Mouse (Mus musculus) embryonic facial prominence, embryonic 11.5 days (tissue): Measurements from ENCODE around the gene Zbtb8a. TPM values are rescaled to one million over a fixed set of nuclear protein-coding genes. Genes with fewer than 3 reads are reported as not detected.
"Not testable (repeated sequence)": the region's sequence is repeated elsewhere in the genome, so short reads cannot be mapped to it uniquely, and the experiment has no call there.

ENCODE experiments used
- ATAC-seq: fragments of 200-750 bp; cut with Nextera tagmentation; replicated peaks from 2 replicates; pipeline ENCODE4 v1.8.0; 2017; ENCODE audit warnings: low read depth; ENCODE audit not compliant: insufficient number of reproducible peaks, low FRiP score, low TSS enrichment
- DNase-seq: peaks from one replicate; pipeline ENCODE4 v3.0.0-alpha.2; 2015; ENCODE audit warnings: low spot score
- H3K27ac ChIP-seq: fragments of 300-500 bp; sonication (generic); replicated peaks from 2 replicates; pipeline ENCODE4 v1.5.1; 2014; ENCODE audit warnings: mild to moderate bottlenecking, low read depth, low read length, control low read depth
- H3K27me3 ChIP-seq: fragments of 300-500 bp; sonication (generic); 2 replicates; pipeline ENCODE4 v1.6.1; 2014; ENCODE audit warnings: mild to moderate bottlenecking, low read length, moderate library complexity, mixed read lengths; ENCODE audit not compliant: control insufficient read depth, insufficient read depth
- H3K36me3 ChIP-seq: fragments of 300-500 bp; sonication (generic); replicated peaks from 2 replicates; pipeline ENCODE4 v1.6.1; 2014; ENCODE audit warnings: low read depth, mild to moderate bottlenecking, low read length, moderate library complexity, mixed read lengths; ENCODE audit not compliant: control insufficient read depth, insufficient read depth
- H3K4me1 ChIP-seq: fragments of 300-500 bp; sonication (generic); 2 replicates; pipeline ENCODE4 v1.6.1; 2014; ENCODE audit warnings: low read length, mixed read lengths; ENCODE audit not compliant: control insufficient read depth, insufficient read depth
- H3K4me2 ChIP-seq: fragments of 300-500 bp; sonication (generic); 2 replicates; pipeline ENCODE4 v1.6.1; 2014; ENCODE audit warnings: low read depth, mild to moderate bottlenecking, control low read depth, low read length, moderate library complexity
- H3K4me3 ChIP-seq: fragments of 300-500 bp; sonication (generic); 2 replicates; pipeline ENCODE4 v1.5.1; 2014; ENCODE audit warnings: low read depth, low read length, control low read depth
- H3K9ac ChIP-seq: fragments of 300-500 bp; sonication (generic); replicated peaks from 2 replicates; pipeline ENCODE4 v1.6.1; 2014; ENCODE audit warnings: mild to moderate bottlenecking, control low read depth, low read length
- H3K9me3 ChIP-seq: fragments of 300-500 bp; sonication (generic); replicated peaks from 2 replicates; pipeline ENCODE4 v1.6.1; 2016; ENCODE audit warnings: mild to moderate bottlenecking, low read length, inconsistent platforms, mixed read lengths; ENCODE audit not compliant: control insufficient read depth
- WGBS: fragments of 180-500 bp; shearing (Covaris S2); extraction: QIAGEN DNeasy Blood & Tissue Kit; methylation state at CpG from one replicate; pipeline ENCODE4 v1.1.7; 2014; 5-methylcytosine and 5-hydroxymethylcytosine counted together
- polyA plus RNA-seq: library from polyadenylated mRNA; unstranded; fragments of >200 nt; fragmentation: Nextera tagmentation; extraction: Ambion mirVana; gene quantifications from 2 replicates; pipeline ENCODE4 v1.2.1, GENCODE M21; 2014

Gene Zbtb8a
- polyA plus RNA-seq, 1 experiment from 2014 or later: 6.5 TPM

GRCm38 (mm10) chr4:129362238-129362637 is 15.7 kb downstream of the Zbtb8a start:
- H3K27me3 ChIP-seq, H3K27ac ChIP-seq, DNase-seq, H3K9me3 ChIP-seq, H3K4me2 ChIP-seq, ATAC-seq, H3K4me1 ChIP-seq, H3K36me3 ChIP-seq, H3K4me3 ChIP-seq, H3K9ac ChIP-seq: not testable (repeated sequence)
- 80% methylated on average over 3 of the region's 3 CpGs for WGBS

GRCm38 (mm10) chr4:129357613-129358163 is 20.2 kb downstream of the Zbtb8a start:
- Histone ChIP-seq H3K36me3 (no peaks in the 10 kb centered on the region), H3K9ac (no peak overlapping the region), H3K4me2 (no peak overlapping the region), H3K4me1 (no peaks in the 10 kb centered on the region), H3K9me3 (no peaks in the 10 kb centered on the region), H3K4me3 (no peak overlapping the region), H3K27ac (no peak overlapping the region), H3K27me3 (no peaks in the 10 kb centered on the region)
- WGBS: 88% methylated on average over 15 of the region's 15 CpGs
- ATAC-seq: no peak
- DNase-seq: no peak

- no peak overlapping the region for H3K4me2 ChIP-seq
- no peak overlapping the region for H3K4me3 ChIP-seq
- no peaks in the 10 kb centered on the region for H3K27me3 ChIP-seq
- no peak overlapping the region for H3K9ac ChIP-seq
- ATAC-seq (no peak), DNase-seq (no peak)
- H3K36me3 ChIP-seq: no peaks in the 10 kb centered on the region
- H3K9me3 ChIP-seq: no peaks in the 10 kb centered on the region
- H3K27ac ChIP-seq: no peak overlapping the region
- H3K4me1 ChIP-seq: no peaks in the 10 kb centered on the region
- WGBS: 83% methylated on average over 15 of the region's 15 CpGs
Measured at GRCm38 (mm10) chr4:129354236-129354635, 23.7 kb downstream of the Zbtb8a start.

GRCm38 (mm10) chr4:129353176-129353575 is 24.7 kb downstream of the Zbtb8a start:
- DNase-seq (no peak), ATAC-seq (no peak)
- Histone ChIP-seq H3K4me1 (no peaks in the 10 kb centered on the region), H3K4me2 (no peak overlapping the region), H3K27ac (no peak overlapping the region), H3K36me3 (no peaks in the 10 kb centered on the region), H3K27me3 (no peaks in the 10 kb centered on the region), H3K4me3 (no peak overlapping the region), H3K9me3 (no peaks in the 10 kb centered on the region), H3K9ac (no peak overlapping the region)
- 86% methylated on average over 12 of the region's 12 CpGs for WGBS

GRCm38 (mm10) chr4:129351111-129351510 is 26.8 kb downstream of the Zbtb8a start:
- H3K9ac ChIP-seq: no peak overlapping the region
- no peaks in the 10 kb centered on the region for H3K36me3 ChIP-seq
- ATAC-seq (no peak), DNase-seq (no peak)
- H3K4me1 ChIP-seq: no peaks in the 10 kb centered on the region
- no peaks in the 10 kb centered on the region for H3K27me3 ChIP-seq
- WGBS: 74% methylated on average over 6 of the region's 6 CpGs
- no peaks in the 10 kb centered on the region for H3K9me3 ChIP-seq
- no peak overlapping the region for H3K4me3 ChIP-seq
- H3K4me2 ChIP-seq: no peak overlapping the region
- H3K27ac ChIP-seq: no peak overlapping the region

- no peak overlapping the region for H3K9ac ChIP-seq
- ATAC-seq: no peak
Measured at GRCm38 (mm10) chr4:129350644-129351043, 27.3 kb downstream of the Zbtb8a start.

GRCm38 (mm10) chr4:129346481-129347154 is 31.3 kb downstream of the Zbtb8a start:
- ATAC-seq (no peak), DNase-seq (no peak)
- no peaks in the 10 kb centered on the region for H3K9me3 ChIP-seq
- no peaks in the 10 kb centered on the region; the same call in none of the 2 replicates for H3K36me3 ChIP-seq
- WGBS: 88% methylated on average over 15 of the region's 15 CpGs
- H3K4me1 ChIP-seq: no peaks in the 10 kb centered on the region
- no peak overlapping the region for H3K4me2 ChIP-seq
- no peak overlapping the region for H3K27ac ChIP-seq
- H3K27me3 ChIP-seq: no peaks in the 10 kb centered on the region
- no peak overlapping the region for H3K4me3 ChIP-seq
- H3K9ac ChIP-seq: no peak overlapping the region

More at GRCm38 (mm10) chr4:129350644-129351043, 27.3 kb downstream of the Zbtb8a start:
- 15% methylated on average over 1 of the region's 1 CpGs for WGBS
- DNase-seq: peak; percentile 89
- Histone ChIP-seq H3K4me3 (no peak overlapping the region), H3K4me1 (no peaks in the 10 kb centered on the region), H3K27me3 (no peaks in the 10 kb centered on the region), H3K4me2 (no peak overlapping the region), H3K27ac (no peak overlapping the region), H3K9me3 (no peaks in the 10 kb centered on the region), H3K36me3 (no peaks in the 10 kb centered on the region)

GRCm38 (mm10) chr4:129342705-129343104 is 35.2 kb downstream of the Zbtb8a start:
- no peak for ATAC-seq
- 89% methylated on average over 2 of the region's 2 CpGs for whole genome bisulfite sequencing
- H3K36me3 ChIP-seq: no peaks in the 10 kb centered on the region; the same call in none of the 2 replicates

More at GRCm38 (mm10) chr4:129342705-129343104, 35.2 kb downstream of the Zbtb8a start:
- H3K27ac ChIP-seq: no peak overlapping the region
- H3K4me2 ChIP-seq: no peak overlapping the region
- no peaks in the 10 kb centered on the region for H3K9me3 ChIP-seq
- no peak overlapping the region for H3K4me3 ChIP-seq
- DNase-seq: no peak
- no peak overlapping the region for H3K9ac ChIP-seq
- no peaks in the 10 kb centered on the region for H3K27me3 ChIP-seq
- H3K4me1 ChIP-seq: no peaks in the 10 kb centered on the region
